Mouse (Mus musculus) thymus, postnatal 36 days (tissue): Measurements from ENCODE around the gene Prkca.
"Not testable (repeated sequence)": the region's sequence is repeated elsewhere in the genome, so short reads cannot be mapped to it uniquely, and the experiment has no call there.

Experiments used
- DNase-seq, 2 experiments: peaks; one replicate each; pipeline ENCODE4 v3.0.0; 2022; ENCODE audit warnings: mixed read lengths in 2 of 2

Prkca gene

DNA sequence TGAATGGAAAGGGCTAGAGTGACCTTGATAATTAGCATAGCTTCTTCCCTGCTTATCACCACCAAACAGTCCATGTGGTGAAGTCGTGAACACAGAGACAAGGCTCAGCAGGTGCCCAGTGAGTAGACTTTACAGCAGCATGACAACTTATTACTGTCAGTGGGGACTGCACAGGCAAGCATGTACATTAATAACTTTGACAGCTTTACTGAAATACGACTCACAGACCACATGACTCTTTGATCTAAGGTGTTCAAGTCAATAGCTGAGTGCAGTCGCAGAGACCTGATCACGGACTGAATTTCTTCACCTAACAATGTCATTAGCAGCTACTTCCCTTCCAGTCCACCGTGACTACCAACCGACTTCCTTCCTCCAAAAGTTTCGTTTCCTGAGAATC, 245.4 kb downstream of the Prkca start:
- DNase-seq = no peak

- no peak for DNase-seq
Measured at GRCm38 (mm10) chr11:108094796-108095195, 248.9 kb downstream of the Prkca start.

DNA sequence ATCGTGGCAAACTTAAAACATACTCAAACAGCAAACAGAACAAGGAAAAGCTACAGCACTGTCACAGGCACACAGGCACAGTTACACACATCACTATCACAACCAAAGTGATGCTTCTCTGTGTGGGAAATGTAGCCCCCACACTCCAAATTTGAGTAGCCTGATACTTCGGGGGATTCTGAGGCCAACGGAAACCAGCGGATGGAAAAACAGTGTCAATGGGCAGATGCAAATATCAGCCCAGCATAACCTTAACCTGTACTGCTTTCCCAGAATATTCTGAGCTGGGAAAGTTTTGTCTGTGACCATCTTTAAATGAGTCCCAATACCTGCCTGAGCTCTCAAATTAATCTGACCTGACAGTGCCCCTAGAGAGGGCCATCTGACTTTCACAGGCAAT, 250.5 kb downstream of the Prkca start:
- no peak for DNase-seq

DNA sequence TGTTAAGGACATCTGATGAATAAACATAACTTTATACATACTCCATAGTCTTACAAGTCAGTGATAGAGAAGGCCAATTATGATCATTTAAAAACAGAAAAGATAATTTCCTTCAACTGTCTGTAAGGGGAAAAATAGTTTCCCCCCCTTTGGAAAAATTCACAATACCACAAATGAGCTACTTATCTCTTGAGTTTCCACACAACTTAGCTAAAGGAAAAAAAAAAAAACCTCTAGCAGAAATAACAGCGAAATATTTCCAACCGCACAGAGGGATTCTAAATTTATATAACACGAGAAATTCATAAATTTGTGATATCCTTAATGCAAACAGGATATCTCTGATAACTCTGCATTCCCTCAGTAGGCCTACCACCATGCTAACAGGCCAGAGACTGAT, 252.5 kb downstream of the Prkca start:
- no peak for DNase-seq

DNA sequence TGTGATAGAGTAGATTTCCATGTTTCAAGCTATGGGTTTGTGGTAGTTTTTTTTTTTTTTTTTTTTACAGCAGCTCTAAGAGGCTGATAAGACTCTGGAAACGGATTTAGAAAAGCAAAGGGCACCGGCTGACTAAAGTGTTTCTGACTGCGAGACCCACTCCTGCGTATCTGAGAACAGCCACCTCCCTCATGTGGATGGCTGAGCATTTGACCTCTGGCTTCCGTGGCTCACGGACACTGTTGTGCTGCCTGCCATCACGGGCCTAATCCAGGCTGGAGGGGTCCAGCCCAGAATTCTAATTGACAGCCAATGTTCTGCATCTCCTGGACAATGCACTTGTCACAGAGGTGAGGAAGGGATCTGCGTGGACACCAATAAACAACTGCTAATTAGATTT, 253.0 kb downstream of the Prkca start:
- no peak for DNase-seq

- no peak for DNase-seq
Measured at GRCm38 (mm10) chr11:108088063-108088462, 255.7 kb downstream of the Prkca start.

GRCm38 (mm10) chr11:108087105-108087700, 256.5 kb downstream of the Prkca start:
- DNase-seq = not testable (repeated sequence)

DNA sequence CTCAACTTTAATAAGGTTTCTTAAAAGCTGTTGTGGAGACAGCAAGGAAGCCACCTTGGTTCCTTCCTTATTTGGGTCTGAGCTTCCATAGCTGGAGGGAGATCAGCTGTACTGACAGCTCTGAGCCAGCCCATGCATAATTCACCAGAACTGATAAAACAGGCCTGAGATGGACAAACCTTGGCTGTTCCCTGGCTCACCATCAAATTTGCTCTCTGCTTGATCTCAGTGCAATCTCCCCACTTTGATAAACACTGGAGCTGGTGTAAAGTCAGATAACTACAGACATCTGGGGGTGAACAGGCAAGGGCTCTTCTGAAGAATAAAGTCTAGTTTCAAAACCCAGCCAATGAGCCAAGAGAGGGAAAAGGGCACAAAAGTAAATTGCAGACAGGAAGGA, 261.1 kb downstream of the Prkca start:
- DNase-seq = no peak

DNA sequence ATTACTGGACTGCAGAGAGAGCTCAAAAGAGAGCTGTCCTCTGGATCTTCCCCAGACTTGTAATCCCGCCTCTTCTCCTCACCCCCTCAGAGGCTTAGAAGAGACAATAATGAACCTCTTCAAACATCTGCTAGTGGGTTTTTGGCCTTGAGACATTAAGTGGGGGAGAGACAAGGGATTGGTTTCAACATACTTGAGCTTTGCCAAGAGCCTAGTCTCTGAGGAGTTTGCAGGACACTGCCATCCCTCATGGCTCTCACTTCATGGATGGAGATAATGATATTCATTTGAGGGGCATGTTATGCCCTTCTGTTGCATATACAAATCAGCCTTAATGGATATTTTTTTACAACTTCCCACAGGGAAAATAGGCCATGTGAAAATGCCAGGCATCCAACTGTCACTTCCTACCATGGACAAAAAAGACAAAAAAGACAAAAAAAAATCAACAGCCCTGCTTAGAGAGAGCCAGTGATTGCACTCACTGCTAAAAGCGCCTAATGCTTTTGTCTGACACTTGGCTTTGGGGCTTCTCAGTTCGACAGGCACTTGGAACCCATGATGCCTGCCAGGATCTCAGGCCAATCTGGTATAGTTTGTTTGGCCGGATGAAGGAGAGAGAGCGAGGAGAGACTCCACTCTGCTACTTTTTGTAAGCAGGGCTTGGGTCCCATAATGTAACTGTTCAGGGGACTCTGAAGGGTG, 263.6 kb downstream of the Prkca start:
- DNase-seq = no peak

- no peak for DNase-seq
Measured at GRCm38 (mm10) chr11:108079454-108079853, 264.3 kb downstream of the Prkca start.

GRCm38 (mm10) chr11:108077514-108077913, 266.2 kb downstream of the Prkca start:
- no peak for DNase-seq

DNA sequence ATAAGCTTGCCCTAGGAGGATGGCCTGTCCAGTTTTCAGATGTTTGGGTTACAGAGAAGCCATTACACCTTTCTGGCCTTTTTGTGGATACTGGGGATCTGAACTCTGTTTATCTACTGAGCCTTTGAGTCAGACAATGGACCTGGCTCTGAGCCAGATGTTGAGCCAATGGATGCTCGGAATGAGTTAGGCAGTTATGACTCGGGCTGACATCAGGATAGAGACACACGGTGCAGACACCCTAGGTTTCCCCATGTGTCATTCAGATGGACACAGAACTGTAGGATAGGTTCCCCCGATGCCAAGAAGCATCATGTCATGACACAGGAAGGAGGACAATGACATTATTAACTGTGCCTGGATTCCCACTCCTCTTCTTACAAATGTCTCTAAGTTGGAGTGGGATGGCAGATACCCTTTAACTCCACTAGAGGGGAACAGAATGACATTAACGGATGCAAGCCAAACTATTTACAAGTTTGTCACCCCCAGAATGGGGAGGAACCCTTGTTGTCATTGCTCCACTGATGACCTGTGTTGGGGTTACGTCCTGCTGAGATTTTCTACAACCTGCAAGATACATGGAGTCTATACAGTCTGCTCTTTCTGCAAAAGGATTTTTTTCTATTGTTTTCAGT, 271.0 kb downstream of the Prkca start:
- no peak for DNase-seq

DNA sequence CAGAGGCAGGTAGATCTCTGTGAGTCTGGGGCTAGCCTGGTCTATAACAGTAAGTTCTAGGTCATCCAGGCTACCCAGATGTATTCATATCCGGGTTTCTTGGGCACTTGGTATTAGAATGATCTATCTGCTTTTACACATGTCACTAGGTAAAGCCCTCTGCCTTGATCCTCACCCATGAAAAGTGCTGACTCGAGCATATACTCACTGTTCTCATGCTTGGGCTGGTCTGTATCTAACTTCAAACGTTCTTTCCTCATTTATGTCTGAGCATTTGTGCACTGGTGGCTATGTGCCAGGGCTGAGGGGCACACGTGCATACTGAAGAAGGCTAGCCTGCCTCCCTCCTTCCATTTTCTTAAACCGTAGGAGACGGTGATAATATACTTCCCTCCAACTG, 272.5 kb downstream of the Prkca start:
- DNase-seq = no peak

- no peak for DNase-seq
Measured at GRCm38 (mm10) chr11:108070038-108070437, 273.7 kb downstream of the Prkca start.

GRCm38 (mm10) chr11:108068430-108068829, 275.3 kb downstream of the Prkca start:
- no peak for DNase-seq

DNA sequence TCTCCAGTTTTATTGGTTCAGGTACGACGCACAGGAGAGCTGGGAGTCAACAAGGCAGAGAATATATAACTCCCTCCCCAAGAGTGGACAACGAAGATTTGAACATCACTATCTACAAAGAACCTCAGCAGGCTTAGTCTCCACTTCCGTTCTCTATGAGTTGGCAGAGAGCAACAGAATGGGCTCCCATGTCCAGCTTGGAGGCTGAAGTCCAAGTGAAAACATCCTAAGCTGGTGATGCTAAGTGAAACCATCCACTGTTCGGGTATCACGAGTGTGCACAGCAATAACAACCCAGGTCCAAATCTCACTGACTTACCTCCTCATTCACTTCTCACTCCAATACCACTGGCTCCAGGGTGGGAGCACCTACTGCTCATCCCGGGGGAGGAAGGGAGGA, 276.6 kb downstream of the Prkca start:
- DNase-seq = no peak

DNA sequence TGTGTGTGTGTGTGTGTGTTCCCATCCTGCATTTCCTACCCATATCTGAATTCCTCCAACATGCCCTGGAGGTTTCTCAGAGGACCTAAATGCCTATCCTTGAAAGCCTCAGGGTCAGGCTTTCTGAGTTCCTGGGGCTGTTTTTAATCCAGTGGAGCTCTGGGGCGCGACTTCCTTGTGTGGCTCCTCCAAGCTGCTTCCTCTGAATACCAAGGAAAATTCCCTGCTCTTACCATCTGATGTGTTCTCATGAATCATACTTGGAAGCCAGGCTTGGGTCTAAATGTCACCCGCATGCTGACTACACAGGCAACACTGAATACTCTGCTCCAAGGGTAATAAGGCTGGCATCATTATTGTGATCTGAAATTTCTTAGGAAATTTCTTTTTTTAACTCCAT, 279.3 kb downstream of the Prkca start:
- no peak for DNase-seq

DNA sequence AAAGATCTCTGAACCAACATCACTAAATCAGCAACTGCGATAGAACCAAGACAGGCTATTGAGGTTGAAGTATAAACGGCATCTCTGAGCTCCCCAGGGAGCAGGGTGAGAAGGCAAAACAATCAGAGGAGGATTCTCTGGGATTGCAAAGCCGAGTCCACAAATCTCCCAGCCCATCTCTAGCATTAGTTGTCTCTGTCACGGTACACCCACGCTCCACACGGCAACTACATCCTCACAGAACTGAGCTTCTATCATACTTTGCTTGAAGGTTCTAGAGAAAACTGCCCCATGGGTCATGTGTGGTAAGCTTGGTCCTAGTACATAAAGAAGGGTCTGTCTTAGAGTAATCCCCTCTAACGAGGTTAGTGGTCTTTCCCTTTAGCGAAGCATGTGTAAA, 280.6 kb downstream of the Prkca start:
- no peak for DNase-seq

DNA sequence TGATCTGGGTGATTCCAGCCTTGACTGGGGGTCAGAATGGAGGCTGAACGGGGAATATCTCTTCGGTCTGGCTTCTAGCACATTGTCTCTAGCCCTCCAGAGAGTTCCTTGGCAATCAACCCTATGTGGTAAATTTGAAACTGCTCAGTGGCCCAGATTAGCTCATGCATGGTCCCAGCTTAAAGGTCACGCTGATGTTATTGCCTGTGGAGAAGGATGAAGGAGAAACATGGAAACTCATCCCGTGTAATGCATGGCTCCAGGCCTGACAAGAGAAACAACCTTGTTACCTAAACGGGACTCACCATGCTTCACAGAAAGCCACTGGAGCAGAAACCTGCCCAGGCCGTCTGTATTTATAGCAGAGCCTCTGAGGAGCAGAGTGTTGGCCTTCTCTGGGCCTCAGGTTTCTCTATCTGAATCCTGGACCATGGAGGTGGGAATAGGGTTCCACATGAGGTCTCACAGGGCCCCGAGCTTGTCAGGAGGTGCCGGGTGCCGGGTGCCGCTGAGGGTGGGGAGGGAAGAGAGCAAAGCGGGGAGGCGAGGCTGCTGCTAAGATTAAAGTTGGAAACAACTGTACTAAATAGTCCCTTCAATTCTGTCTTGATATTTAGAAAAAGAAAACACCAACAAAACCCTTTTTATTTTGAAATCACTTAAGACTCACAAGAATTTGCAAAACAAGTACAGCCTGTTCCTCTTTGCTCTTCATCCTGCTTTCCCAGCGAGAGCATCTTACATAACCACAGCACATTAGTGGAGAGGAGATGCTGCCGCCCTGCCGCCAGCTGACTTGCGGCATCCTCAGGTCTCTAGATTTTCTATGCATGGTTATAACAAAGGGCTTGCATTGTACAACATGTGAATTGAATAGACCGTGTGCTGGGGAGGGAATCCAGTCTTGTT, 281.9 kb downstream of the Prkca start:
- no peak for DNase-seq

DNA sequence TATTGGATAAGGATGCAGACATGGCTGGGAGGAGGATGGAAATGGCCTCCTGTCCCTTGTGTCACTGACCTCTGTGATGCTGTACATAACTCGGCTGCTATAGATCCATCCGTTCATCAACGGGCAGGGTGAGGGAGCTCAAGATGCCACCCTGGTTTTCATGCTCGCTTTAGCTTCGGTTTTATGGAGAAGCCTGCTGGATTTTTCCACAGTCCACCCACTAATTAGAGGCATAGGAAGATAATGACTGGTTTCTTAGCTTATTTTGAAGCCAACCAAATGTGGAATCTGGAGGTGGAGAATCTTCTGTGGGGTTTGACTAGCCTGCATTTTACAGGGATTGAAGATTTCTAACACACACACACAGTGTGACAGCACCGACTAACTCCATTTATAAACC, 286.6 kb downstream of the Prkca start:
- no peak for DNase-seq

DNA sequence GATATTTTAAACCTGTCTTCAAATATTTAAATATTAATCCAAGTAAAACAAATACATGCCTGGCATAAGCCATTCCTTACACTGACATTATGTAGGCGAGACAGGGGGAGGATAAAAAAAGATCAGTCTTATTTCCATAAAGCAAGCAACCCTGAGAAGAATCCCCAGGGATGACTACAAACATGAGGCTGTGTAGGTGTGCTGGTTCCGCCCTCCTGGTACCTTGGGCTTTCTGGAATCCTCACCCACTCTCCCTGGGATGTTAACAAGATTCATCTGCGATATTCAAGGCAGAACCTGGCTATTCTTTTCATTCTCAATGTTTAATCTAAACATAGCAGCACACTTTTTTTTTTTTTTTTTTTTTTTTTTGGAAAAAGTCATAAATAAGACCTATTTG, 289.1 kb downstream of the Prkca start:
- no peak for DNase-seq

DNA sequence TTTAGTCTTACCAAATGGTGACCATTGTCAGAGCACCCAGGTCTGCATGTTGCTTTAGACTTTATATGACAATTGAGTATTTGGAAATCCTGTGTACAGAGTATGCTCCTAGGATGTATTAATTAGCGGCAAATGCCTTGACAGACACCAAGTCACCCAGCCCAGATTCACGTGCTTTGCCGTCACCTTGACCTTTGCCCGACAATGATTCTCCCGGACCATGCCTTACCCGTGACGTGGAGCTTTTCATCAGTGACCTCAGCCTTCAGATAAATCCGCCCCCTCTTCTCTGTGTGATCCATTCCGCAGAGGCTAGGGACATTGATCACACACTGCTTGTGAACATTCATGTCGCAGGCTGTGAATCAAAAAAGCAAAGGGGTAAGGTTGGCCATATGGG, 290.0 kb downstream of the Prkca start:
- DNase-seq = no peak

- no peak for DNase-seq
Measured at GRCm38 (mm10) chr11:108041669-108042068, 302.1 kb downstream of the Prkca start.
